Mouse (Mus musculus): Measurements from ENCODE around the gene Mettl18. TPM values are rescaled to one million over a fixed set of nuclear protein-coding genes. Genes with fewer than 3 reads are reported as not detected.
"Not testable (repeated sequence)": the region's sequence is repeated elsewhere in the genome, so short reads cannot be mapped to it uniquely, and the experiment has no call there.

Mettl18 gene
- 1 to 10 TPM; 2.8 to 3.3 TPM for total RNA-seq (2021)
- long read RNA-seq, experiment 1, partial matches to known transcripts = 0 of 1 reads
- long read RNA-seq, experiment 1, other reads (novel, unspliced or antisense) = 0 of 1 reads
- long read RNA-seq, experiment 2, partial matches to known transcripts = 0 of 4 reads
- long read RNA-seq, experiment 2, other reads (novel, unspliced or antisense) = 0 of 4 reads

DNA sequence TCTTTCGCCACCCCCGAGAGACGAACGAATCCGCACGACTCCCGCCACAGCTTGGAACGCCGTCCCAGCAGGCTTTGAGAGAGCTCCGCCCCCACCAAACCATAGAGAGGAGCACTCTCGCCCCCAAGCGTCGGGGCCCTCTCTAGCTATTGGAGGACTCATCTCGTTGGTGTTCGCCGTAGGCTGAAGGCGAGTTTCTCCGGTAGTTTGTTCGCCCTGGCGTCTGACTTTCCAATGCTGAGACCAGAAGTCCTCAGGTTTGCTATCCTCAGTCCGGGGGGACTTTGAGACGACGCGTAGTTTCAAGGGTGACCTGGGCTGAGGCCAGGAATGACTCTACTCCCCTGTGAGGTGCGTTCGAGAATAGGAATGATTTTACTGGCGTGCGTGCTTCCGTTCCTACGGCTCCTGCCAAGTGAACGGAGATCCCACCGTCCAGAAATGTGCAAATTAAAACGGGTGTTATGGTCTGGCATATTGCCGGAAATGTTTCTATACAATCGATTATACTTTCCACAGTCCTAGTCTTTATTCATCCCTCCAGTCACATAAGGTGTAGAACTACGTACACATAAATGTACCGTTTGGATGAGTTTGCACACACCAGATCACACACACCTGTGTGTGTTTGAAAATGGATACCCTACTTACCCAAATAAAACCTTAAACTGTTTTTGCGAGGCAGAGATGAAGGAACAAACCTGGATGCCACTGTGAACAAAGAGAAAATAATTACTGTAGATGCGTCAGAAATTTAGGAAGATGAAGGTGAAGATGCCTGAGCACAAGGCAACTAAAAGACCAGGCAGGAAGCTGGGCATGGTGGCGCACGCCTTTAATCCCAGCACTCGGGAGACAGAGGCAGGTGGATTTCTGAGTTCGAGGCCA, at the start of gene Mettl18, which contains the start of gene BC055324:
Gene Mettl18 (plus strand): TSS at position 169 of the 888 bp plus-strand sequence.
Gene BC055324 (minus strand): TSS at position 76 of the 888 bp plus-strand sequence.
- intact Hi-C loops (cut with DNase I; ENCODE audit: low total_unique reads) = no loop called here

DNA sequence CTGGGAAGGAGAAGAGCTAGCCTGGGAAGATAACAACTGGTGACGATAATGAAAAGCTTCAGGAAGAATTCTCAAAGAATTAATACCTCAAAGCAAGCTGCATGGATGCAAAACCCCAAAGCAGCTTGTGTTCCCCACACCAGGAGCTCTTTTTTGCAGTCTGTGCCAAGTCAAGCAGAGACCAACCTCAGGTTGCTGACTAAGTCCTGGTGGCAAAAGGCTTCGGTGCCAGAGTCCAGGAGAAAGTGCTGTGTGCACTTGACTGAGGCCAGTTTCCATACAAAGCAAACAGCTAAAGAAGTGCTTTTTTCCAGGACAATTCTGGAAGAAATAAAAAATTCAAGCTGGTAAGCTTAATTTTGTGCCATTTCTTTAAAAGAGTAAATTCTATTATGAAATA, 41.3 kb upstream of the Mettl18 start:
- DNase-seq = no peak
- intact Hi-C loops (cut with DNase I; ENCODE audit: low total_unique reads) = no loop called here

More for the DNA sequence above, at the start of gene Mettl18, which contains the start of gene BC055324:
- peak; percentile 88 for DNase-seq

DNA sequence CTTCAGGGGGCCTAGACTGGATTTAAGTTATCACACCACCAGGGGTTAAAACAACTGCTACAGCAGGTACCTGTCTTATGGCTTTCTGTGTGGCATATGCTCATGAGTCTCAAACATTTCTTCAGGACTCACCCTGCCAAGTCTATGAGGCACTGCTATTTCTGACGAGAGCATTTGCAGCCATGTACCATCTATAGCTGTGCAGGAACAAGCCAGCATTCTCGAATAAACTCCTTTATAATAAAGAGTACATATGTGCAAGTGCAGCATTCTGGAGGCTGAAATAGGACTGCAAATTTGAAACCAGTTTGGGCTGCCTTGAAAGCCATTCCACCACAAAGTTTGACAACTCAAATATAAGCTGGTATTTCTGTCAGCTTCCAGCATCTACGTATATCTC, 36.7 kb upstream of the Mettl18 start:
- no peak for DNase-seq
- intact Hi-C loops (cut with DNase I; ENCODE audit: low total_unique reads) = no loop called here

DNA sequence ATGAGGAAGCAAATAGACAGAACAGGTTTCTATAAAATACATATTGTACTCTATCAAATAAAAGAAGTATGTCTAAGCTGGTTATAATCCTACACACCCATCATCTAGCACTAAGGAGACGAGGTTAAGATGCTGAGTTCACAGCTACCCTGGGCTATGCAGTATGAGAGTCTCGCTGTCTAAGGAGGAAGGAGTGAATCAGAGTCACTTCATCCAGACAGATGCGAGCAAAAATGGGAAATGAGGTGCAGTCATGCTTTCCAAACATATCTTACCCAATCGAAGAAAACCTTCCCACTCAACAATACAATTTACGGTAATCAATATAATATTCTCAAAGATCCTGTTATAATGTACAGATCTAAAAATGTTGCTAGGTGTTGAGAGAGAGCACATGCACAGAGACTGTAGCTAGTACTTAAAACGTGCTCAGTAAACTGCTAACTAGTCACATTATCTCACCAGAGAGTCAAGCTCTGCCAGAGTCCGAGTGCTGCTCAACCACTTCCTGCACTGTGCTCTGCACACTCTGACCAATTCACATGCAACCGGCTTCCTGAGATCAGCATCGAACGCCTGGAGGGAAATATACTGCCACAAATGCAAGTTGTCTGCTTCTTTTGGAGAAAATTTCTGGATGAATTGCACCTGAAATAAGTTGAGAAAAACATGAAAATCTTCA, 30.5 kb upstream of the Mettl18 start:
- no peak for DNase-seq
- intact Hi-C loops (cut with DNase I; ENCODE audit: low total_unique reads) = no loop called here

DNA sequence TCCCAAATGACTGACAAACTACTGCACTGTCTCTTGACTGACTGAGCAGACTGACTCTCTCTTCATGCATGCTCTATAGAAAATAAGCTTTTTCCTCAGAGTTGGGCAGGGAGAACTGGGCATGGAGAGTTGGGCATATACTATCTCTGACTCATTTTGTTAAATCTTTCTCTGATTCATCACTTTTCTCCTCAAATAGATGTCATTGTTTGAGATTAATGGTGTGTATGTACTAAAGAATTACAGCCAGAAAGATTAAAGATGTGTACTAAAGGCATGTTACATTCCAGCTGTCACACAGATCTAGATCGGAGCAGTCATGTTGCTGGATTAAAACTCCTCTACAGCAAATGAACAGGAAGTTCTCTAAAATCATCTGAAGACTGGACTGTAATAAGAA, 20.2 kb upstream of the Mettl18 start:
- intact Hi-C loops (cut with DNase I; ENCODE audit: low total_unique reads) = no loop called here
- DNase-seq = no peak

DNA sequence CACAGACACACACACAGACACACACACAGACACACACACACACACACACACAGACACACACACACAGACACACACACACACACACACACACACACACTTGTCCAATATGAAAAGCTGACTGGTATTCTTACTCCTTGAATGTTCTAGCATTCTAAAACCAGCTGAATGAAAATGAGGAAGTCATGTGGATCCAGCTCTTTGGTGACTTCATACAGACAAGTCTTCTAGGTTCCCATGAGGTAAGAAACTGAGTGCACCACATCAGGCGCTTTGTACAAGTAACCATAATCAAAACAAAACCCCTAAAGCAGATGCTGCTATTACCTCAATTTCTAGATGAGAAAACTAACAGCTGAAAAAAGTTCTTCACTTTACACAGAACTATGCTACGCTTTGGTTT, 19.6 kb upstream of the Mettl18 start:
- intact Hi-C loops (cut with DNase I; ENCODE audit: low total_unique reads) = no loop called here
- no peak for DNase-seq

DNA sequence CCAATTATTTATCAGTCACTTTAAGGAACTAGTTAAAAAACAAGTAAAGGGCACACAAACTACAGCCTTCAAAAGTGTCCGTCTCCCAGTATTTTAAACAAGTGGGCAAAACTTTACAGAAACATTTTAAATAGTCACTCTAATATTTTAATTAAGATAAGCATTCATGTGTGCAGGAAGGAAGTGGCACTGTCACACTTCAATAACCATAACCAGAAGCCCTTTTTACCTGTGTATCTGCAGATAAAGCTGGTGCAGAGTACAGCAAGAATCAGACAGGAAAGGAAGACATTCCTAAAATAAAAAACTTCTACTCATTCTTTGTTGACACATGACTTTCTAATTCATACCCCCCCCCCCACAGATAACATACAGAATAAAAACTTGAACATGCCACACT, 18.2 kb upstream of the Mettl18 start:
- intact Hi-C loops (cut with DNase I; ENCODE audit: low total_unique reads) = no loop called here
- DNase-seq = no peak

DNA sequence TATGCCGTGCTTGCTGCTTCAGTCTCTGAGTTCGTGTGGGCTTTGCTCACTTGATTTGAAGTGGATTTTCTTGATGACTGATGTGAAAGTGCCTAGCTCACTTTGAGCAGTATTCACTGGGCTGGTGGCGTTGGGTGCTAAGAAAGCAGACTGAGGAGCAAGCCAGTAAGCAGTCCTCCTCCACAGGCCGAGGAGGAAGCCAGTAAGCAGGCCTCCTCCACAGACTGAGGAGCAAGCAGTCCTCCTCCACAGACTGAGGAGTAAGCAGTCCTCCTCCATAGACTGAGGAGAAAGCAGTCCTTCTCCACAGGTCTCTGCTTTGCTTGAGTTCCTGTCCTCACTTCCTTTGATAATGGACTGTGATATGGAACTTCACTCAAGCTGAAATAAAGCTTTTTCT, 2.3 kb upstream of the Mettl18 start:
- intact Hi-C loops (cut with DNase I; ENCODE audit: low total_unique reads) = no loop called here
- no peak for DNase-seq

DNA sequence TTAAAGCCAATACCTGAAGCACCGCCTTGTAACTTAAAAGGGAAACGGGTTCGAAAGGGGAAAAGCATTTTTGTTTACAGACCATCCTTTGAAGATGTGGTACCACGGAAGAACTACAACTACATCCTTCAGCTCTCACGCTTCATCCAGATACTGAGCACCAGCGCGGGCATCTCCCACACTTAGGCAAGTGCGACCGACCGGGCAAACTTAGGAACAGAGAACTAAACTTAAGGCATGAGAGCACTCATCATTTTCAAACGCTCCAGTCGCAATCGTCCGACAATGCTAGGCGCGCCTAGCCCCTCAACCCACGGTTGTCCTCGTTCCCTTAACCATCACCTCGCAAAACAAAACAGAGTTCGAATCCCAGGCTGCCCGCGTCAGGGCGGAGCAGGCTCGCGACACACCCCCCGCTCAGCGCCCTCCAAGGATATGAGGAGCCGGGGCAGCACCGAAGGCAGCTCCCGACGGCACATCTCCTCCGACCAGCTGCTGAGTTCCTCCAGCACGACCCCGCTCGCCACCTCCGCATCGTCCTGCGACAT, 442 bp upstream of the Mettl18 start:
- DNase-seq = no peak
- intact Hi-C loops (cut with DNase I; ENCODE audit: low total_unique reads) = no loop called here

DNA sequence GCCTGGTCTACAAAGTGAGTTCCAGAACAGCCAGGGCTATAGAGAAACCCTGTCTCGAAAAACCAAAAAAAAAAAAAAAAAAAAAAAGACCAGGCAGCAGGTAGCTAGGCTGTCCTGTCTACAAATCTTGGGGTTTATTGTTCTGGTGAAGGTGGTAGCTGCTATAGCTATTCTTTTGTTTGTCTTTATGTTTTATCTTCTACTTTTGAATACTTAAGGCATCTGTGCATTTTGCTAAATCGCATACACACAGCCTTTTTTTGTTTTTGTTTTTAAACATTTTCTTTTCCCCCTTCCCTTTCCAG, 872 bp downstream of the Mettl18 start:
- intact Hi-C loops (cut with DNase I; ENCODE audit: low total_unique reads) = no loop called here
- DNase-seq = no peak

DNA sequence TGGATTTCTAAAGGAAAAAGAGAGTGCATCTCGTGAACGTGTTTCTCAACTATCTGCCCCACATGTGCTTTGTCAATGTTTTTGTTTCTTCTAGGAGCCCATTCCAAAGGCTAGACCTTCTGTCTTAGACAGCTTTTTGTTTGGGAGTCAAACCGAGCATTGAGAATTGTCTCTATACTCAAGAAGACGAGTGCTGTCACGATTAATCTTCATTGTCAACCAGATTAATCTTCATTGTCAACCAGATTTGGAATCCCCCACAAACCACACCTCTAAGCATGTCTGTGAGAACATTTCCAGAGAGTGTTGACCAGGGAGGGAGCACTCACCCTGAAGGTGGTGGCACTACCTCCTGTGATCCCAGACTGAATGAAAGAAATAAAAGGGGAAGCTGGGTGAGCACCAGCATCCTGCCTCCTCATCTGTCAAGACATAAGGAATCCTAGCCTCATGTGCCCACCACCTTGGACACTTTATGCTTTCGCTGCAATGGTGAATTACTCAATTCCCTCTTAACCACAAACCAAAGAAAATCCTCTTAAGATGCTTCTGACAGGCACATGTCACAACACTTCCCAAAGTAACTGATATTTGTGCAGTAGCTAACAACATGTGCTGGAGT, 7.3 kb downstream of the Mettl18 start:
- intact Hi-C loops (cut with DNase I; ENCODE audit: low total_unique reads) = no loop called here
- no peak for DNase-seq

DNA sequence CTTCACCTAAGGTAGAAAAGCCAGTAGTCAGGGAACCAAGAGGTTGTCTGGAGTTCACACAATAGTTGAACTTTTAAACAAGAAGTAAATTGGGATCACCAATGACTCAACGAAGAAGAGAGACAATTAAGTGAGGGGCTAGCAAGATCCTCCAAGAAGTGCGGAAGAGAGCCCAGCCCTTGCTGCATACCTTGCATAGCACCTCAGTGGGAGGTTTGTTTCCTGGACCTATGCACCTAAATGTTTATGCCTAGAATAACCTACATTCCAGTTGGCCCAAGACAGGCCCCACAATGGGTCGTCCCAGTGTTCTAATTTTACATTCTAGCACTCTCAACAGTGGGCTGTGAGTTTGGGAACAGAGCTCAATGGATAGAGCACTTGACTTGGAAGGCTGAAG, 9.6 kb downstream of the Mettl18 start:
- intact Hi-C loops (cut with DNase I; ENCODE audit: low total_unique reads) = no loop called here
- no peak for DNase-seq

DNA sequence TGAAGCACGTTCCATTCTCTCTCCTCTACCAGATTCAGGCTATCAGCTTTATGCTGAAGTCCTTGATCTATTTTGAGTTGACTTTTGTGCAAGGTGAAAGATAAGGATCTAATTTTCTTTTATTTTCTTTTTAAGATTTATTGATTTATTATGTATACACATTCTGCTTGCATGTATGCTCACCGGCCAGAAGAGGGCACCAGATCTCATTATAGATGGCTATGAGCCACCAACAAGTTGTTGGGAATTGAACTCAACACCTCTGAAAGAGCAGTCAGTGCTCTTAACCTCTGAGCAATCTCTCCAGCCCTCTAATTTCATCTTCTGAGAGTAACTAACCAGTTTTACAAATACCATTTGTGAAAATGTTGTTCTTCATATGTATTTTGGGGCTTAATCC, 14.5 kb downstream of the Mettl18 start:
- intact Hi-C loops (cut with DNase I; ENCODE audit: low total_unique reads) = loop anchor here (5.0 kb wide), 1 partner anchor 128 kb away; no protein-coding TSS in a partner anchor
- DNase-seq = no peak

DNA sequence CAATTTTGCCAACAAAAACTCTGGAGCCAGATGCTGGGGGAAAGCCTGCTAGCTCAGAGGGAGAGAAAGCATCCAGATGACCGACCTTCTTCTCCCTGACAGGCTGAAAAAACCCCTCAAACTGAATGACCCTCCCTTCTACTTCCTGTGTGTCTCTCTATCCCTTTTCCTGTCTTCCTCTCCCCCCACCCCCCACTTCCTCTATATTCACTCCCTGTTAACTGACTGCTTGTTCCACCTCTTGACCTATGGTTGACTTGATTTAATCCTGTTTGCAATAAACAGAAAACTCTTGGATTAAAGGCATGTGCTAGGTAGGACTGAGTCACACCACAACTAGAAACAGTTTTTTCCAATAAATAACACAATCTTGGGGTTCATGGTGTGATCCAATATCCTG, 19.9 kb downstream of the Mettl18 start:
- no peak for DNase-seq
- intact Hi-C loops (cut with DNase I; ENCODE audit: low total_unique reads) = no loop called here

DNA sequence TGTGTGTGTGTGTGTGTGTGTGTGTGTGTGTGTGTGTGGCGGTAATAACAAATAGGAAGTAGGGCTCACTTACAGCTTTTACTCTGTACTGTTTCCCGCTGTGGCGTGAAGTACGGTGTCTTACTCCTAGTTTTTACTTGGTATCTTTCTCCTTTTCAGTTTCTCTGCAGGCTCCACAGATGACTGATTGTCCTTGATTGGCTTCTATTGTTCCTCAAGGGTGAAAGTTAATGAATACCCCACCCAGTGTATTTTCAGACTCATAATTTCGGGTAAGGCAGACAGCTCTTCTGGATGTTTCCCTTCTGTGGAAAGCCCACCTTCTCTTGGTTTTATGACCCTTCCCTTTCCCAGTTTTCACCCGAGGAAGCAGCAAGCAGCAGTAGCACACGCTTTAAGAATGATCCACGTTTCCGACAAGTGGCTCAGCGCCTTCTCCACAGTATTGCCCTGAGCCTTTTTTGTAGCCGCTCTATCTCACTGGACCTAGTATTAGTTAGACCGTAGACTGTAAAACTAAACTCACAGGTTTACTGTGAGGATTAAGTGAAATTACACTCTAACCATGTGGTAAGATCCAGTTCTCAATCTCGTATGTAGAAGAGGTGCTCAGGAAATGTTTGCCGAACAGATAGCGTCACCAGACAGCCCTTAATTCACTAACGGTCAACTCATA, 23.7 kb downstream of the Mettl18 start:
- intact Hi-C loops (cut with DNase I; ENCODE audit: low total_unique reads) = no loop called here
- no peak for DNase-seq

DNA sequence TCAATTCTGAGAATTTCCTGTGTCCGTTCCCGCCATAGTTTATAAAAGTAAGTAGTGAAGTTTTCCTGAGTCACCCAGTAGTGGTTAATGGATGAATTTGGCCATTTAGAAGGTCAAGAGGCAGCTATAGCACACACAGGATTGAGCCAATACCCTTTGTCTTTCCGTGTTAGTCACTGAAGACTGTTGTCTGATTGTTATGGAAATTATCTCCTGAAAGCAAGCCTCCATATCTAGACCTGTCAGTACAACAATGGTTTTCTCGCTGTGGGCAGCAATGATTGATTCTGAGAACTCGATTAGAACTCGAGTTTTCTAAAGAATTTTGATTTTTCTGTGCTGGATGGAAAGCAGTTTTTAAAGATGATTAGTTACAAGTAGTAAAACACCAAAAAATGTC, 25.1 kb downstream of the Mettl18 start:
- intact Hi-C loops (cut with DNase I; ENCODE audit: low total_unique reads) = no loop called here
- no peak for DNase-seq

DNA sequence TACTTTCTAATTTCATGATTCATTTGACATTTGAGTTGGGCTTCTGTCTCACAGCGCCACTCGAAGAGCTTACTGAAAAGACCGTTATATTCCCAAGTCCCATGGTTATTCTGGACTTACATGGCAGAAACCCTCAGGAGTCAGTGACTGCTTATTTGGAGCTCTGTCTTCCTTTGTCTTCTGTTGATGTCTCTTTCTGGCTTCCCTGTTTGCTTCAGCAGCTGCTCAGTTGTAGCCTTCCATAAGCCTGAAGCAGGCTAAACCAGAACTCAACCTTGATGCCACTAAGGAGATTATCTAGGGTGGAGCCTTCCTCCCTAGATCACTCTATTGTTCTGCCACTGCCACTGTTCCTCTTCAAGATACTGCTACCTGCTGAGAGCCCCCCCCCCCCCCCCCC, 26.1 kb downstream of the Mettl18 start:
- DNase-seq = not testable (repeated sequence)

DNA sequence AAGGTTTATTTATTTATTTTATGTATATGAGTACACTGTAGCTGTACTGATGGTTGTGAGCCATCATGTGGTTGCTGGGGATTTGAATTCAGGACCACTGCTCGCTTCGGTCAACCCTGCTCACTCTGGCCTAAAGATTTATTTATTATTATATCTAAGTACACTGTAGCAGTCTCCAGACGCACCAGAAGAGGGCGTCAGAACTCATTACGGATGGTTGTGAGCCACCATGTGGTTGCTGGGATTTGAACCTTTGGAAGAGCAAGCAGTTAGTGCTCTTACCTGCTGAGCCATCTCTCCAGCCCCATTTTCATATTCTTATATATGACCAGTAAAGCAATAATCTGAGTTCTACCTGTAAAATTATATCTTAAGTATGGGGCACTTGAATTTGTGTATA, 27.4 kb downstream of the Mettl18 start:
- DNase-seq; intact Hi-C loops (cut with DNase I; ENCODE audit: low total_unique reads): not testable (repeated sequence)

More for the DNA sequence above, 26.1 kb downstream of the Mettl18 start:
- intact Hi-C loops (cut with DNase I; ENCODE audit: low total_unique reads) = not testable (repeated sequence)

DNA sequence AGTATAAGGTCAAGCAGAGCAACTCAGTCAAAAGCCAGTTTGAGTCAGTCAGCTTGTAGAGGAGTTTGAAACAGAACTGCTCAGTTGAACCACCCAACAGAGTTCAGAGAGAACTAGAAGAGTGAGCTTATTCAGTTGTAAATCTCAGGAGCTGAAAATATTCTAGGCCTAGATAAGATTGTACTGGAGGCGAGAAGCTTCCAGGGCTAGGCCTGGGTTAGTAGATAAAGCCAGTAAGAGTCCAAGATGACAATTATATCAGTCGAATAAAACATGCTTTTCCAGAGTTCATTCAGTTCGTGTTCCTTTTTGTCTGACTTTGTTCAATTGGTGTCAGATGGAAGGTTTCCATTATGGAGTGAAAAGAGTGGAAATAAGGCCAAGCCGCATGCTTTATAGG, 31.0 kb downstream of the Mettl18 start:
- DNase-seq = no peak
- intact Hi-C loops (cut with DNase I; ENCODE audit: low total_unique reads) = no loop called here
